Mouse (Mus musculus): ENCODE results near the gene Ubap1.

Gene Ubap1

GRCm38 (mm10) chr4:41353265-41353664 is 4.5 kb downstream of the Ubap1 start:
- DNase-seq (ENCODE audit: low spot score in 2 of 2) = no peak

- DNase-seq (ENCODE audit: low spot score in 2 of 2) = no peak
Measured at GRCm38 (mm10) chr4:41357154-41357553, 8.4 kb downstream of the Ubap1 start.

- DNase-seq (ENCODE audit: low spot score in 2 of 2) = no peak
Measured at GRCm38 (mm10) chr4:41358669-41359068, 9.9 kb downstream of the Ubap1 start.

GRCm38 (mm10) chr4:41359358-41359757 is 10.6 kb downstream of the Ubap1 start:
- no peak for DNase-seq (ENCODE audit: low spot score in 2 of 2)

- DNase-seq (ENCODE audit: low spot score in 2 of 2) = no peak
Measured at GRCm38 (mm10) chr4:41361059-41361458, 12.3 kb downstream of the Ubap1 start.

GRCm38 (mm10) chr4:41368198-41368597 is 19.4 kb downstream of the Ubap1 start:
- no peak for DNase-seq (ENCODE audit: low spot score in 2 of 2)

GRCm38 (mm10) chr4:41369702-41370437 is 21.1 kb downstream of the Ubap1 start:
- DNase-seq (ENCODE audit: low spot score in 2 of 2) = no peak

- DNase-seq (ENCODE audit: low spot score in 2 of 2) = no peak
Measured at GRCm38 (mm10) chr4:41377567-41377966, 28.8 kb downstream of the Ubap1 start.

- no peak for DNase-seq (ENCODE audit: low spot score in 2 of 2)
Measured at GRCm38 (mm10) chr4:41381213-41381950, 32.6 kb downstream of the Ubap1 start.

- no peak for DNase-seq (ENCODE audit: low spot score in 2 of 2)
Measured at GRCm38 (mm10) chr4:41386412-41386975, 37.7 kb downstream of the Ubap1 start.

GRCm38 (mm10) chr4:41387755-41388469 is 39.1 kb downstream of the Ubap1 start:
- DNase-seq (ENCODE audit: low spot score in 2 of 2) = no peak

GRCm38 (mm10) chr4:41388616-41389015 is 39.8 kb downstream of the Ubap1 start:
- DNase-seq (ENCODE audit: low spot score in 2 of 2) = no peak

GRCm38 (mm10) chr4:41389240-41389639 is 40.4 kb downstream of the Ubap1 start:
- no peak for DNase-seq (ENCODE audit: low spot score in 2 of 2)

- peak; percentile 69 to 80 for DNase-seq (ENCODE audit: low spot score in 2 of 2)
Measured at GRCm38 (mm10) chr4:41390122-41390521, 41.3 kb downstream of the Ubap1 start.

GRCm38 (mm10) chr4:41391015-41391414 is 42.2 kb downstream of the Ubap1 start:
- no peak for DNase-seq (ENCODE audit: low spot score in 2 of 2)

- DNase-seq (ENCODE audit: low spot score in 2 of 2) = no peak
Measured at GRCm38 (mm10) chr4:41394651-41395050, 45.9 kb downstream of the Ubap1 start.

- DNase-seq (ENCODE audit: low spot score in 2 of 2) = no peak
Measured at GRCm38 (mm10) chr4:41398353-41398752, 49.6 kb downstream of the Ubap1 start.

- DNase-seq (ENCODE audit: low spot score in 2 of 2) = no peak
Measured at GRCm38 (mm10) chr4:41399904-41400303, 51.1 kb downstream of the Ubap1 start.

- DNase-seq (ENCODE audit: low spot score in 2 of 2) = no peak
Measured at GRCm38 (mm10) chr4:41401167-41401566, 52.4 kb downstream of the Ubap1 start.

- DNase-seq (ENCODE audit: low spot score in 2 of 2) = no peak
Measured at GRCm38 (mm10) chr4:41401573-41401972, 52.8 kb downstream of the Ubap1 start.

GRCm38 (mm10) chr4:41406597-41406996 is 57.8 kb downstream of the Ubap1 start:
- DNase-seq (ENCODE audit: low spot score in 2 of 2) = no peak

- DNase-seq (ENCODE audit: low spot score in 2 of 2) = no peak
Measured at GRCm38 (mm10) chr4:41407353-41407752, 58.6 kb downstream of the Ubap1 start.
